Mouse (Mus musculus) stomach, embryonic 15.5 days (tissue): Measurements from ENCODE around the gene Map7d2. TPM values are rescaled to one million over a fixed set of nuclear protein-coding genes. Genes with fewer than 3 reads are reported as not detected.

ENCODE experiments used
- ATAC-seq: fragments of 200-750 bp; cut with Nextera tagmentation; 2 replicates; pipeline ENCODE4 v1.8.0; 2017; ENCODE audit warnings: low read depth, moderate number of reproducible peaks, moderate TSS enrichment; ENCODE audit not compliant: insufficient read depth, low FRiP score
- H3K27ac ChIP-seq: fragments of 300-500 bp; sonication (generic); 2 replicates; pipeline ENCODE4 v1.5.1; 2015; ENCODE audit warnings: mild to moderate bottlenecking, inconsistent platforms
- H3K27me3 ChIP-seq: fragments of 300-500 bp; sonication (generic); replicated peaks from 2 replicates; pipeline ENCODE4 v1.6.1; 2015; ENCODE audit warnings: inconsistent platforms
- H3K36me3 ChIP-seq: fragments of 300-500 bp; sonication (generic); 2 replicates; pipeline ENCODE4 v1.6.1; 2015; ENCODE audit warnings: inconsistent platforms
- H3K4me1 ChIP-seq: fragments of 300-500 bp; sonication (generic); 2 replicates; pipeline ENCODE4 v1.6.1; 2015; ENCODE audit warnings: inconsistent platforms
- H3K4me2 ChIP-seq: fragments of 300-500 bp; sonication (generic); 2 replicates; pipeline ENCODE4 v1.6.1; 2015; ENCODE audit warnings: mild to moderate bottlenecking, inconsistent platforms
- H3K4me3 ChIP-seq: fragments of 300-500 bp; sonication (generic); replicated peaks from 2 replicates; pipeline ENCODE4 v1.5.1; 2015; ENCODE audit warnings: inconsistent platforms
- H3K9ac ChIP-seq: fragments of 300-500 bp; sonication (generic); 2 replicates; pipeline ENCODE4 v1.6.1; 2015; ENCODE audit warnings: inconsistent platforms
- H3K9me3 ChIP-seq: fragments of 300-500 bp; sonication (generic); 2 replicates; pipeline ENCODE4 v1.6.1; 2016; ENCODE audit warnings: inconsistent platforms
- WGBS: fragments of 180-500 bp; shearing (Covaris S2); methylation state at CpG from one replicate; pipeline ENCODE4 v1.1.7; 2015; 5-methylcytosine and 5-hydroxymethylcytosine counted together
- polyA plus RNA-seq: library from polyadenylated mRNA; unstranded; fragments of >200 nt; fragmentation: Nextera tagmentation; extraction: Ambion mirVana; gene quantifications from 2 replicates; pipeline ENCODE4 v1.2.1, GENCODE M21; 2015

The Map7d2 gene
- polyA plus RNA-seq, 1 experiment from 2014 or later = 2.0 TPM

DNA sequence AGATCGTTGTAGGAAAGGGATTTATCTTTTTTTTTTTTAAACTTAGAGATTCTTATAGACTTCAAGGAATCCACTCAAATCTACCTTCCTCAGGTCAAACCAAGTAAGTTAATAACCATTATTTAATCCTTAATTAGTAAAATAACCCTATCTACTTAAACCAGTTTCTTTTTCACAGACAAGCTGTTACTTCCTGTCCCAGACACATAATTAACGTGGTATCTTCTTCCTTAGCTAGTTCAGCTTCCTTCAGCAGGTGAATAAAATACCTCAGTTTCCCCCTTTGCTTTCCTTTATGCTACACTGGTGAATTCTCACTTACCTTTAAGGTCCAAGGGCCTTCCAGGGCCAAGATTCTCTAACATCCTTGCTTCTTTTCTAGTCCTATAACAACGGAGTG is 107.4 kb downstream of the Map7d2 start:
- H3K4me3 ChIP-seq = no peak overlapping the region
- H3K4me2 ChIP-seq = no peak overlapping the region
- WGBS = 53% methylated on average over 3 of the region's 3 CpGs
- H3K27ac ChIP-seq = no peak overlapping the region
- ATAC-seq = no peak
- no peaks in the 10 kb centered on the region for H3K4me1 ChIP-seq
- H3K36me3 ChIP-seq = no peaks in the 10 kb centered on the region
- no peaks in the 10 kb centered on the region for H3K9me3 ChIP-seq
- H3K27me3 ChIP-seq = no peaks in the 10 kb centered on the region
- no peak overlapping the region for H3K9ac ChIP-seq

DNA sequence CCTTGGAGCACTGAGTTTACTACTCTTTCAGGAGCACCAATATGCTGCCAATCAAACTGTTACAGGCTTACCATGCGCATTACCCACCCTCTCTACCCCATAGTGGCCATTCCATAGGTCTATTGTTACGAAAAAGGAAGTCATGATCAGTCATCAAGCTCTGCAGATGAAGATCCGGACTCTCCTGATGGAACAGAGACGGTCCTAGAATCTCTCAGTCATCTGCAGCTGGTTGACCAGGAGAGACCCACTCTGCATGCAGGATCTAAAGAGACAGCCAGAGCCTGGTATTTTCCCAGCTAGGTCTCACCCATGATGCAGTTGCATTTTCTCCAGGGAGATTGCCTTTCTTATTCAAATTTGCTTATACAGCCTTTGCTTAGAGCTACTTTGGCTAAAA is 108.3 kb downstream of the Map7d2 start:
- 81% methylated on average over 4 of the region's 4 CpGs for whole genome bisulfite sequencing
- H3K4me3 ChIP-seq = no peak overlapping the region
- no peaks in the 10 kb centered on the region for H3K27me3 ChIP-seq
- no peaks in the 10 kb centered on the region for H3K4me1 ChIP-seq
- H3K9ac ChIP-seq = no peak overlapping the region
- H3K9me3 ChIP-seq = no peaks in the 10 kb centered on the region
- H3K27ac ChIP-seq = no peak overlapping the region
- H3K4me2 ChIP-seq = no peak overlapping the region
- H3K36me3 ChIP-seq = no peaks in the 10 kb centered on the region
- no peak for ATAC-seq

DNA sequence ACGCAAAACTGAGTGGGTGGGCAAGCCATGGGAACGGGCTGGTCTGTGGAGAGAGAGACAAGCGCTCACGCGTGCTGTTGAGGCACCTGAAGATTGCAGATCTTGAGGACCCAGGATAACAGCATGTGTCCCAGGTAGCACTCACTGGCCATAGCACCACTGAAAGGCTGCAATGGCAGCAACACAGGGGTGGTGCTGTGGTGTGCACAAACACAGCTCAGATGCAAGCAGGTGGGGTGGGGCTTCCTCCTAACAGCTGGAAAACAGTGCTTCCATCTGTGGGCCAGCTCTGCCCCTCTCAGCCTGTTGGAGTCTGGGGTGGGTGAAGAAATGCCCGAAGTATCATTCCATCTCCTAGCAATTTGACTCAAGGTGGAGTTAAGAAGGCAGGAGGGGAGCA is 112.0 kb downstream of the Map7d2 start, which contains the start of gene Bclaf3:
TSS of gene Bclaf3 (plus strand) at position 301 of the 400 bp plus-strand sequence.
- Histone ChIP-seq H3K27me3 (no peaks in the 10 kb centered on the region), H3K4me2 (no peak within 1 kb of the TSS), H3K36me3 (no peaks in the 10 kb centered on the region), H3K4me3 (no peak within 1 kb of the TSS), H3K27ac (no peak within 1 kb of the TSS), H3K9ac (no peak within 1 kb of the TSS), H3K9me3 (no peaks in the 10 kb centered on the region), H3K4me1 (no peaks in the 10 kb centered on the region)
- WGBS = 78% methylated on average over 6 of the region's 6 CpGs
- ATAC-seq = no peak

DNA sequence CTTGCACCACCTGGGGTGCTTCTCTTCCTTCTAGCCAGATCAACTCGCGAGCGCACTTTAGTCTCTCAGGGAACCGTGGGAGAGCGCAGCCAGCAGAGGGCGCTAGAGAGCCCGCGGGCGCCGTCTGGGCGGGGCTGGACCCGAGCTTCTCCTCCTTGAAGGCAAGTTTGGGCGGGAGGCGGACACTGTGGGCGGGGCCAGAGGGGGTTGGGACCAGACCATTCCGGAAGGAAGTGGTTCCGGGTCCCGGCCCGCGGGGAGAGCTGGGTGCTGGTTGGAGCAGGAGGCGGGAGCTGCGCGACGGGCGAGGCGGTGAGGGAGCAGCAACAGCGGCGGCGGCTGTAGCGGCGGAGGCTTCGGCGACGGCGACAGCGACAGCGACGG is 118.0 kb downstream of the Map7d2 start:
- Histone ChIP-seq H3K4me1 (no peaks in the 10 kb centered on the region), H3K4me3 (peak overlapping the region; percentile 60), H3K9me3 (no peaks in the 10 kb centered on the region), H3K9ac (peak overlapping the region; percentile 23; the same call in 1 of the 2 replicates), H3K36me3 (no peaks in the 10 kb centered on the region), H3K27ac (peak overlapping the region; percentile 80), H3K27me3 (no peaks in the 10 kb centered on the region), H3K4me2 (peak overlapping the region; percentile 52)
- 20% methylated on average over 38 of the region's 38 CpGs for WGBS
- peak; percentile 98 for ATAC-seq

DNA sequence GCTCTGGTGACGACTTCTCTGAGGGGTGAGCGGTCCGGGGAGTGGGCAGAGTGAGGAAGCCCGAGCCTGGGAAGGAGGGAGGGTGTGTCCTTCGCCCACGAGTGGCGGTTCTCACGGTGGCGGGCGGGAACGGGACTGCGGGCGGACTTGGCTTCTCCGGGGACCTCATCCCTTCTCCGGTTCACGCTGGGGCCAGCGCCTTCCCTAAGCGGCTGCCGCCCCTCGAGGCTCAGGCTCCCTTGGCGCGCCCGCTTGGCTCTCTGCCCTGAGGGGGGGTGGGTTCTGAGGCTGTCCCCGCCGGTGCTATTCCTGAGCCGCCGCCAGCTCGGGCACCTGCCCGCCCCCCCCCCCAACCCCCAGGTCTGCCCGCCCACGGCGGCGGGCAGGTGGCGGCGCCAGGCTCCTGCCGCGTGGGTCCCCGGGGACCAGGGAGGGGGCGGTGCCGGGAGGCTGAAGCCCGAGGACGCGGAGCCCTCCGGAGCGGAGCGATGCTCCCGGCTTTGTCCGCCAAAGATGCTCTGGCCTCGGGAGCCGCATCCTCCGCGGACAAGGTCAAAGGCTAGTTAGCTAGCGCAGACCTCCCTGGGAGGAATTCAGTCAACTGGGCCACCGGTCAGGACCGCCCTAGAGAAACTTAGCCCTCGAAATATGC is 118.6 kb downstream of the Map7d2 start:
- H3K4me1 ChIP-seq = no peaks in the 10 kb centered on the region
- WGBS = 16% methylated on average over 51 of the region's 56 CpGs
- 0 out of 2 replicates have a peak, but pooled peaks have one; percentile 14 for ATAC-seq

DNA sequence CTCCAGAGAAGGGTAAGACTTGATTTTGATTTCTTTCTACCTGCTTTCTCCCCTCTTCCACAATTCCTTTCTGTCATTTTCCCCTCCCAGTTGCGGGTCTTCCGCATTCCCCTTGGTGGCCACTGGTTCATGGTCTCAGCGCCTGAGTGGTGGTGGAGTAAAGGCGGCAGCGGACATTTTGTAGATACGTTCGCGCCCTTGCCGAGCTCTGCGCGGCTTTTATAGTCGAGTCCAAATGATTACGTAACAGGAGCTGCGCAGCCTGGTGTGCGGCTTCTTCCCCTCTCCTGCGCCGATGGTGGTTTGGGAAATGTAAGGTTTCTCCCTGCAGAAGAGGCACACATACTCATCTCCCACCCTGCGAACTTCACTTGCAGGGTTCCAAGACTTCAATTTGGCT is 127.6 kb downstream of the Map7d2 start:
- H3K27ac ChIP-seq = no peak overlapping the region
- H3K9me3 ChIP-seq = no peaks in the 10 kb centered on the region
- no peak for ATAC-seq
- H3K4me3 ChIP-seq = no peak overlapping the region
- 84% methylated on average over 18 of the region's 18 CpGs for WGBS
- H3K4me2 ChIP-seq = no peak overlapping the region
- no peaks in the 10 kb centered on the region for H3K27me3 ChIP-seq
- no peaks in the 10 kb centered on the region for H3K4me1 ChIP-seq
- no peaks in the 10 kb centered on the region for H3K36me3 ChIP-seq
- no peak overlapping the region for H3K9ac ChIP-seq

More for the DNA sequence above, 118.6 kb downstream of the Map7d2 start:
- Histone ChIP-seq H3K27me3 (no peaks in the 10 kb centered on the region), H3K9me3 (no peaks in the 10 kb centered on the region), H3K27ac (peak overlapping the region; percentile 80), H3K4me2 (peak overlapping the region; percentile 52), H3K4me3 (peak overlapping the region; percentile 60), H3K9ac (peak overlapping the region; percentile 23; the same call in 1 of the 2 replicates), H3K36me3 (no peaks in the 10 kb centered on the region)

DNA sequence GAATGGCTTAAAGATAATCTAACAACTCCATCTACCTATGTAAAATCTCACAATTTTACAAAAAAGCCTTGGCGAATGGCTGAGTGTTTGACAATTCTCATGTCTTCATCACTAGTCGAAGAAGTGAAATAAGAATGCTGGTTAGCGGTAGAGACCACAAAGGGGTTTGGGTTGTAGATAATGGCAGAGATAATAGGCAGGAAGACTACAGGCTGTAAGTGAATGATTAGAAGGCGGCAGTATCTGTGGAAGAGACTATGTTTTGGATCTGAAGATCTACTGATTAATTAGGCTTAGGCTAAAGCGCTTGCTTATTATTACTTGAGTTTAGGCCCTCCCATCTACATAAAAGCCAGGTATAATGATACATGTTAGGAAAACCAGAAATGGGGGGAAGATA is 132.7 kb downstream of the Map7d2 start:
- no peaks in the 10 kb centered on the region for H3K27me3 ChIP-seq
- H3K27ac ChIP-seq = no peak overlapping the region
- 92% methylated on average over 5 of the region's 5 CpGs for WGBS
- H3K4me2 ChIP-seq = no peak overlapping the region
- ATAC-seq = no peak
- no peaks in the 10 kb centered on the region for H3K9me3 ChIP-seq
- H3K4me3 ChIP-seq = no peak overlapping the region
- no peaks in the 10 kb centered on the region for H3K4me1 ChIP-seq
- no peak overlapping the region for H3K9ac ChIP-seq
- H3K36me3 ChIP-seq = no peaks in the 10 kb centered on the region

Other genes with a start within 250 kb of the Map7d2 start
- 4.3 and 5.3 TPM in 2 replicates for gene Rps6ka3, start 204.3 kb upstream of the Map7d2 start, polyA plus RNA-seq
- gene Eif1ax, start 42.4 kb upstream of the Map7d2 start, polyA plus RNA-seq = 132 and 138 TPM in 2 replicates
- 16.8 and 18.7 TPM in 2 replicates for gene Bclaf3, start 112.1 kb downstream of the Map7d2 start, polyA plus RNA-seq
- 28.4 and 31.9 TPM in 2 replicates for gene Sh3kbp1, start 212.7 kb downstream of the Map7d2 start, polyA plus RNA-seq